Mouse (Mus musculus): ENCODE data around the gene Vmn2r13. TPM values are rescaled to one million over a fixed set of nuclear protein-coding genes. Genes with fewer than 3 reads are reported as not detected.
"Not testable (repeated sequence)": the region's sequence is repeated elsewhere in the genome, so short reads cannot be mapped to it uniquely, and the experiment has no call there.

Gene Vmn2r13
- polyA plus RNA-seq (2014; fragmentation: Nextera tagmentation; extraction: Ambion mirVana) = not detected in 2 replicates

- H3K27ac ChIP-seq; H3K4me2 ChIP-seq (replicated peaks); H3K4me3 ChIP-seq (replicated peaks; ENCODE audit: low read length); H3K27me3 ChIP-seq (ENCODE audit: control insufficient read depth, insufficient read depth, low read length); H3K4me1 ChIP-seq (replicated peaks; ENCODE audit: control insufficient read depth, insufficient read depth, low read length); DNase-seq (ENCODE audit: low spot score); ATAC-seq (ENCODE audit: low FRiP score); H3K36me3 ChIP-seq (replicated peaks; ENCODE audit: control insufficient read depth, insufficient read depth); H3K9ac ChIP-seq: not testable (repeated sequence)
- WGBS = 54% methylated on average over 2 of the region's 2 CpGs
- 0 out of 2 replicates have a peak, but pooled peaks cover 11% of the 10 kb centered on the region for H3K9me3 ChIP-seq (ENCODE audit: control insufficient read depth, low read length)
Measured at GRCm38 (mm10) chr5:109192099-109192498, at the start of gene Vmn2r13. Gene Vmn2r13, minus strand, starts transcription at chr5:109192199.

- 68% methylated on average over 3 of the region's 3 CpGs for WGBS
Measured at GRCm38 (mm10) chr5:109224608-109225007, 32.6 kb upstream of the Vmn2r13 start, which contains the start of gene Vmn2r14. Gene Vmn2r14, minus strand, starts transcription at chr5:109224708.

DNA sequence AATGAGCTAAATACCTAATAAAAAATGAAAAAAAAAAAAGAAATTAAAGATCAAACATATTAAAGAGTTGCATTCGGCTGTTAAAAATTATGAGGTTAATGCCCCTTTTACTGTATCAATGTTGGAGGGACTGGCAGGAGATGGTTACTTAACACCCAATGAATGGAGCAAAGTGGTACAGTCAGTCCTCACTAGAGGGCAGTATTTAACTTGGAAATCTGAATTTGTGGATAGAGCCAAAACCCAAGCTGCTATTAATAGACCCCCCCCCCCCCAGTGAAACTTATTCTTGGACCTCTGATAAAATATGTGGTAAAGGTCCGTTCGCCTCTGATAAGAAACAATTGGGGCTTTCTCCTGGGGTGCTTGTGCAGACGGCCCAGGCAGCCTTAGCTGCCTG is 25.1 kb downstream of the Vmn2r13 start:
- H3K27ac ChIP-seq; ATAC-seq (ENCODE audit: low FRiP score); H3K36me3 ChIP-seq (replicated peaks; ENCODE audit: control insufficient read depth, insufficient read depth); H3K9ac ChIP-seq; H3K4me2 ChIP-seq (replicated peaks); DNase-seq (ENCODE audit: low spot score); H3K4me1 ChIP-seq (replicated peaks; ENCODE audit: control insufficient read depth, insufficient read depth, low read length); H3K4me3 ChIP-seq (replicated peaks; ENCODE audit: low read length); H3K27me3 ChIP-seq (ENCODE audit: control insufficient read depth, insufficient read depth, low read length): not testable (repeated sequence)
- 84% methylated on average over 4 of the region's 4 CpGs for WGBS
- 0 out of 2 replicates have a peak, but pooled peaks cover 19% of the 10 kb centered on the region for H3K9me3 ChIP-seq (ENCODE audit: control insufficient read depth, low read length)

More at GRCm38 (mm10) chr5:109224608-109225007, 32.6 kb upstream of the Vmn2r13 start, which contains the start of gene Vmn2r14:
- Histone ChIP-seq H3K27me3 (ENCODE audit: control insufficient read depth, insufficient read depth, low read length) (no peaks in the 10 kb centered on the region), H3K4me3 (replicated peaks; ENCODE audit: low read length) (no peak within 1 kb of the TSS), H3K4me2 (replicated peaks) (no peak within 1 kb of the TSS), H3K9me3 (ENCODE audit: control insufficient read depth, low read length) (peaks cover 29% of the 10 kb centered on the region; the same call in 1 of the 2 replicates), H3K36me3 (replicated peaks; ENCODE audit: control insufficient read depth, insufficient read depth) (no peaks in the 10 kb centered on the region), H3K27ac (no peak within 1 kb of the TSS), H3K9ac (no peak within 1 kb of the TSS), H3K4me1 (replicated peaks; ENCODE audit: control insufficient read depth, insufficient read depth, low read length) (no peaks in the 10 kb centered on the region)
- DNase-seq (ENCODE audit: low spot score) (no peak), ATAC-seq (ENCODE audit: low FRiP score) (no peak)

DNA sequence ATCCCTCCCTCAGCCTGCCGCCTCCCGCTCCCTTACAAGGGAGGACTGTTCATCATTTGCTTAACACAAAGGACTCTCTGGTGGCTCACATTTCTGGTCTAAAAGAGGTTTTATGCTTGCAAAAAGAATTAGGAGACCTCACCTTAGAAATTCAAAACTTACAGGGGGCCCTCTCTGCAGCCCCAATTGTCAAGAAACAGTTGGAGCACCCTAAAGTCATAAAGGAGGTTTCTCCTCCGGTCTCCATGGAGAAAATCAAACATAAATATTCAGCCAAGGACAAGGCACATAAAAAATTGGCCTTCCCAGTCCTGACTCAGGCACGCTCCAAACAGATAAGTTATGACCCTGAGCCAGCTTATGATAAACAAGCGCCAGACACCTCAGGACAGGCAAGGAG is 31.9 kb downstream of the Vmn2r13 start:
- Histone ChIP-seq H3K4me2 (replicated peaks) (no peak overlapping the region), H3K4me3 (replicated peaks; ENCODE audit: low read length) (no peak overlapping the region), H3K4me1 (replicated peaks; ENCODE audit: control insufficient read depth, insufficient read depth, low read length) (no peaks in the 10 kb centered on the region), H3K9me3 (ENCODE audit: control insufficient read depth, low read length) (peaks cover 14% of the 10 kb centered on the region; the same call in 1 of the 2 replicates), H3K27ac (no peak overlapping the region), H3K9ac (no peak overlapping the region), H3K27me3 (ENCODE audit: control insufficient read depth, insufficient read depth, low read length) (no peaks in the 10 kb centered on the region), H3K36me3 (replicated peaks; ENCODE audit: control insufficient read depth, insufficient read depth) (no peaks in the 10 kb centered on the region)
- ATAC-seq (ENCODE audit: low FRiP score) (no peak), DNase-seq (ENCODE audit: low spot score) (no peak)
- WGBS = 90% methylated on average over 5 of the region's 5 CpGs

DNA sequence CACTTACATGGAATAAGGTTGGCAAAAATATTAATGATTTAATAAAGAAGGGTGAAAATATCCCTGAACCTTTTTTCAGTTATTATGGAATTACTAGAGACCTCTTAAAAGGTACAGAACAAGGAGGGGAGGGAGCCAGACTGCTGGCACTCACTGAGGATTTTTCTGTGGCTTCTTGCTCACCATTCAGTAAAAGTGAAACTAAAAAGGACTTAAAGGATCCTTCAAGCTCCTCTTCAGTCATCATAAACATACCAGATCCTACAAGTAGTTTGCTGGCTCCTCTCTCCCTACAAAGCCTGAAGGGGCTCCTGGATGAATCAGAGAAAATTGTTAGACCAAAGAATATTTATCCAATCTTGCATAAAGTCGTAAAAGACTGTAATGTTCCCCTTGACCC is 32.4 kb downstream of the Vmn2r13 start:
- H3K4me1 ChIP-seq (replicated peaks; ENCODE audit: control insufficient read depth, insufficient read depth, low read length); H3K4me3 ChIP-seq (replicated peaks; ENCODE audit: low read length); H3K9ac ChIP-seq; H3K4me2 ChIP-seq (replicated peaks); DNase-seq (ENCODE audit: low spot score); H3K36me3 ChIP-seq (replicated peaks; ENCODE audit: control insufficient read depth, insufficient read depth); H3K27ac ChIP-seq; H3K27me3 ChIP-seq (ENCODE audit: control insufficient read depth, insufficient read depth, low read length); ATAC-seq (ENCODE audit: low FRiP score): not testable (repeated sequence)
- WGBS = 75% methylated on average over 1 of the region's 1 CpGs
- peaks cover 14% of the 10 kb centered on the region; the same call in 1 of the 2 replicates for H3K9me3 ChIP-seq (ENCODE audit: control insufficient read depth, low read length)

DNA sequence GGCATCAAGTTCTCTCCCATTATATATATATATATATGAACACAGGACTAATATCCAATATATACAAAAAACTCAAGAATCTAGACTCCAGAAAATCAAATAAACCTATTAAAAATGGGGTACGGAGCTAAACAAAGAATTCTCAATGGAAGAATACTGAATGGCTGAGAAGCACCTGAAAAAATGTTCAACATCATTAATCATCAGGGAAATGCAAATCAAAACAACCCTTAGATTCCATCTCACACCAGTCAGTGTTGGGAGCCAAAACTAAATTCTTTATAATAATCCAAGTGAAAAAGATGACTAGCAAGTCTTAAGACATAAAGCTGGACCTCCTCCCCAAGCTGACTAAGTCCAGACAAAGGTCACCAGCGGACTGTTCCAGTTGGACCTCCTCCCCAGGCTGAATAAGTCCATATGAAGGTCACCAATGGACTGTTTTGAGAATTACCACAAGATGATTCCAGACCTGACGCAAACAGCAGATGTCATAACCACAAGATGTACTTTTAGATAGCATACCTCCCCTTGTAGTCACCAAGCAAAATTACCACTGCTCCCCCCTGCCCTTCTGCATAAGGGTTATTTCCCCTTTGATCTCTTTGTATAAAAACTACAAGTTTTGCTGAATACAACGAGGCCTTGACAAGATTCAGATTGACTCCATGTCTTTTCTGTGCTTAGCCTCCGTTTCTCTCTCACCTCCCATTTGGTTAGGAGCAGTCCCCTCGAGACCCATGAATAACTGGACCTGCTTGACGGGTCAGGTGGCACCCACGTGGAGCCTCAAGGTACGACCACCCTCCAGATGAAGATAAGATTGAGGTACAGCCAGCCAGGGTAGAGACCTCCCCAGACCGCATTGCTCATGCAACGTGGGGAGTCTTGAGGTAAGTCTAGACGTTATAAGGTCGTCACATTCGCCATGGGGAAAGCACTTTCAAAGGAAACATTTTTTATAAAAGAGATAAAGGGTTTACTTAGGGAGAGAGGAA is 33.2 kb downstream of the Vmn2r13 start:
- 83% methylated on average over 14 of the region's 14 CpGs for WGBS
- H3K27me3 ChIP-seq (ENCODE audit: control insufficient read depth, insufficient read depth, low read length); ATAC-seq (ENCODE audit: low FRiP score): not testable (repeated sequence)

GRCm38 (mm10) chr5:109139546-109139945 is 52.5 kb downstream of the Vmn2r13 start:
- H3K4me3 ChIP-seq (replicated peaks; ENCODE audit: low read length) = no peak overlapping the region
- H3K27ac ChIP-seq = no peak overlapping the region
- H3K9ac ChIP-seq = no peak overlapping the region
- ATAC-seq (ENCODE audit: low FRiP score) (no peak), DNase-seq (ENCODE audit: low spot score) (no peak)
- H3K9me3 ChIP-seq (ENCODE audit: control insufficient read depth, low read length) = peaks cover 23% of the 10 kb centered on the region; the same call in 1 of the 2 replicates
- no peaks in the 10 kb centered on the region for H3K27me3 ChIP-seq (ENCODE audit: control insufficient read depth, insufficient read depth, low read length)
- no peaks in the 10 kb centered on the region for H3K4me1 ChIP-seq (replicated peaks; ENCODE audit: control insufficient read depth, insufficient read depth, low read length)
- no peak overlapping the region for H3K4me2 ChIP-seq (replicated peaks)
- H3K36me3 ChIP-seq (replicated peaks; ENCODE audit: control insufficient read depth, insufficient read depth) = no peaks in the 10 kb centered on the region
- 87% methylated on average over 2 of the region's 2 CpGs for WGBS

More for the DNA sequence above, 33.2 kb downstream of the Vmn2r13 start:
- not testable (repeated sequence) for H3K4me1 ChIP-seq (replicated peaks; ENCODE audit: control insufficient read depth, insufficient read depth, low read length); DNase-seq (ENCODE audit: low spot score); H3K36me3 ChIP-seq (replicated peaks; ENCODE audit: control insufficient read depth, insufficient read depth); H3K4me2 ChIP-seq (replicated peaks); H3K4me3 ChIP-seq (replicated peaks; ENCODE audit: low read length); H3K9ac ChIP-seq; H3K27ac ChIP-seq
- H3K9me3 ChIP-seq (ENCODE audit: control insufficient read depth, low read length) = peaks cover 15% of the 10 kb centered on the region; the same call in 1 of the 2 replicates

DNA sequence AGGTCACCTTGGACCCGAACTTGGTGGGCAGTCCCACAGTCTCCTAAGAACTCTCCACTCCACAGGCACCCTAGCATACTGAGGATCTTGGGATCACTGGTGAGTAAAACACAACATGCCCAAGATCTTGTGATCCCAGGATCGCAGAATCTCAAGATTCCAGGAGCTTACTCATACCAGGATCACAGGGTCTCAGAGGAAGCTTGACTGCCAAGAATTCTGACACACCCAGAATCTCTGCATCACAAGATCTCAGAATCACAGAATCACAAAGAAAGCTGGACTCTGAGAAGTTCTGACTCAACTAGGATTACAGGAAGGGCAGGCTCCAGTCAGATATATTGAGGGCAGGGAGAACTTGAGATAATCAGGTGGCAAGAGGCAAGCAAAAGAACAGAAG is 55.3 kb downstream of the Vmn2r13 start:
- Histone ChIP-seq H3K27ac (no peak overlapping the region), H3K9ac (no peak overlapping the region), H3K36me3 (replicated peaks; ENCODE audit: control insufficient read depth, insufficient read depth) (no peaks in the 10 kb centered on the region), H3K27me3 (ENCODE audit: control insufficient read depth, insufficient read depth, low read length) (no peaks in the 10 kb centered on the region), H3K4me3 (replicated peaks; ENCODE audit: low read length) (no peak overlapping the region), H3K9me3 (ENCODE audit: control insufficient read depth, low read length) (peaks cover 32% of the 10 kb centered on the region), H3K4me2 (replicated peaks) (no peak overlapping the region), H3K4me1 (replicated peaks; ENCODE audit: control insufficient read depth, insufficient read depth, low read length) (no peaks in the 10 kb centered on the region)
- DNase-seq (ENCODE audit: low spot score) (no peak), ATAC-seq (ENCODE audit: low FRiP score) (no peak)
- 92% methylated on average over 2 of the region's 2 CpGs for WGBS
